Mouse (Mus musculus): ENCODE measurements around the gene Sgce. TPM values are rescaled to one million over a fixed set of nuclear protein-coding genes. Genes with fewer than 3 reads are reported as not detected.
"Not testable (repeated sequence)": the region's sequence is repeated elsewhere in the genome, so short reads cannot be mapped to it uniquely, and the experiment has no call there.

Sgce gene
- polyA plus RNA-seq, 1 experiment, result 30.3 TPM

GRCm38 (mm10) chr6:4722739-4723138 is 24.3 kb downstream of the Sgce start:
- no peak for DNase-seq (ENCODE audit: low read depth)

- DNase-seq (ENCODE audit: low read depth), result no peak
Observed at GRCm38 (mm10) chr6:4722142-4722541, 24.9 kb downstream of the Sgce start.

GRCm38 (mm10) chr6:4717344-4717743 is 29.7 kb downstream of the Sgce start:
- DNase-seq (ENCODE audit: low read depth), result no peak

- no peak for DNase-seq (ENCODE audit: low read depth)
Observed at GRCm38 (mm10) chr6:4716171-4716570, 30.8 kb downstream of the Sgce start.

- no peak for DNase-seq (ENCODE audit: low read depth)
Observed at GRCm38 (mm10) chr6:4708971-4709370, 38.0 kb downstream of the Sgce start.

- DNase-seq (ENCODE audit: low read depth), result no peak
Observed at GRCm38 (mm10) chr6:4706415-4706814, 40.6 kb downstream of the Sgce start.

GRCm38 (mm10) chr6:4703908-4704307 is 43.1 kb downstream of the Sgce start:
- DNase-seq (ENCODE audit: low read depth), result no peak

GRCm38 (mm10) chr6:4701641-4702040 is 45.4 kb downstream of the Sgce start:
- no peak for DNase-seq (ENCODE audit: low read depth)

- DNase-seq (ENCODE audit: low read depth), result no peak
Observed at GRCm38 (mm10) chr6:4695778-4696177, 51.2 kb downstream of the Sgce start.

GRCm38 (mm10) chr6:4694672-4695231 is 52.3 kb downstream of the Sgce start:
- no peak for DNase-seq (ENCODE audit: low read depth)

- DNase-seq (ENCODE audit: low read depth), result no peak
Observed at GRCm38 (mm10) chr6:4693544-4693943, 53.5 kb downstream of the Sgce start.

- DNase-seq (ENCODE audit: low read depth), result no peak
Observed at GRCm38 (mm10) chr6:4690438-4690837, 56.6 kb downstream of the Sgce start.

GRCm38 (mm10) chr6:4684706-4685340 is 62.2 kb downstream of the Sgce start:
- DNase-seq (ENCODE audit: low read depth), result no peak

GRCm38 (mm10) chr6:4680576-4680975 is 66.4 kb downstream of the Sgce start:
- DNase-seq (ENCODE audit: low read depth), result no peak

- DNase-seq (ENCODE audit: low read depth), result no peak
Observed at GRCm38 (mm10) chr6:4679981-4680380, 67.0 kb downstream of the Sgce start.

GRCm38 (mm10) chr6:4677356-4677761 is 69.6 kb downstream of the Sgce start:
- no peak for DNase-seq (ENCODE audit: low read depth)

- no peak for DNase-seq (ENCODE audit: low read depth)
Observed at GRCm38 (mm10) chr6:4665154-4665553, 81.9 kb downstream of the Sgce start.

- no peak for DNase-seq (ENCODE audit: low read depth)
Observed at GRCm38 (mm10) chr6:4664313-4664712, 82.7 kb downstream of the Sgce start.

- no peak for DNase-seq (ENCODE audit: low read depth)
Observed at GRCm38 (mm10) chr6:4663516-4663915, 83.5 kb downstream of the Sgce start.

- DNase-seq (ENCODE audit: low read depth), result no peak
Observed at GRCm38 (mm10) chr6:4658861-4659260, 88.1 kb downstream of the Sgce start.

GRCm38 (mm10) chr6:4655924-4656323 is 91.1 kb downstream of the Sgce start:
- DNase-seq (ENCODE audit: low read depth), result no peak

GRCm38 (mm10) chr6:4655466-4655865 is 91.5 kb downstream of the Sgce start:
- DNase-seq (ENCODE audit: low read depth), result no peak

GRCm38 (mm10) chr6:4653741-4654140 is 93.3 kb downstream of the Sgce start:
- not testable (repeated sequence) for DNase-seq (ENCODE audit: low read depth)

- DNase-seq (ENCODE audit: low read depth), result no peak
Observed at GRCm38 (mm10) chr6:4652596-4653134, 94.3 kb downstream of the Sgce start.

Data from gonadal fat pad, adult 2 months (tissue).